Mouse (Mus musculus): ENCODE data around the gene Dlg1.
A peak's percentile ranks its signal among the peaks of the same experiment; 100 is the strongest.

Dlg1 gene

GRCm38 (mm10) chr16:31803644-31804043 is 140.4 kb downstream of the Dlg1 start:
- Histone ChIP-seq H3K4me3 (replicated peaks; ENCODE audit: low read length) (no peak overlapping the region), H3K9me3 (ENCODE audit: low read length) (no peaks in the 10 kb centered on the region), H3K27me3 (ENCODE audit: insufficient read depth, low read length) (no peaks in the 10 kb centered on the region), H3K36me3 (ENCODE audit: insufficient read depth, low read length) (peaks cover 49% of the 10 kb centered on the region), H3K4me1 (replicated peaks; ENCODE audit: low read depth, low read length) (no peaks in the 10 kb centered on the region)
- TF ChIP-seq POU5F1 (IDR thresholded peaks at IDR 0.05; ENCODE audit: borderline replicate concordance, low read length) (no peak), NANOG (IDR thresholded peaks at IDR 0.05; ENCODE audit: borderline replicate concordance, low read length) (no peak), CTCF (conservative IDR thresholded peaks at IDR 0.05; ENCODE audit: low read length) (no peak)

GRCm38 (mm10) chr16:31826049-31826448 is 162.8 kb downstream of the Dlg1 start:
- Histone ChIP-seq H3K36me3 (ENCODE audit: insufficient read depth, low read length) (peaks cover 15% of the 10 kb centered on the region), H3K4me1 (replicated peaks; ENCODE audit: low read depth, low read length) (peaks cover 19% of the 10 kb centered on the region), H3K9me3 (ENCODE audit: low read length) (no peaks in the 10 kb centered on the region), H3K27me3 (ENCODE audit: insufficient read depth, low read length) (no peaks in the 10 kb centered on the region), H3K4me3 (replicated peaks; ENCODE audit: low read length) (no peak overlapping the region)
- TF ChIP-seq POU5F1 (IDR thresholded peaks at IDR 0.05; ENCODE audit: borderline replicate concordance, low read length): no peak
- TF ChIP-seq NANOG (IDR thresholded peaks at IDR 0.05; ENCODE audit: borderline replicate concordance, low read length): peak; percentile 15; the same call in 1 of the 2 replicates
- TF ChIP-seq CTCF (conservative IDR thresholded peaks at IDR 0.05; ENCODE audit: low read length): no peak

- Histone ChIP-seq H3K4me1 (replicated peaks; ENCODE audit: low read depth, low read length) (peaks cover 13% of the 10 kb centered on the region), H3K27me3 (ENCODE audit: insufficient read depth, low read length) (no peaks in the 10 kb centered on the region), H3K36me3 (ENCODE audit: insufficient read depth, low read length) (peaks cover 21% of the 10 kb centered on the region), H3K4me3 (replicated peaks; ENCODE audit: low read length) (no peak overlapping the region), H3K9me3 (ENCODE audit: low read length) (no peaks in the 10 kb centered on the region)
- no peak for TF ChIP-seq POU5F1 (IDR thresholded peaks at IDR 0.05; ENCODE audit: borderline replicate concordance, low read length)
- TF ChIP-seq NANOG (IDR thresholded peaks at IDR 0.05; ENCODE audit: borderline replicate concordance, low read length): no peak
- no peak for TF ChIP-seq CTCF (conservative IDR thresholded peaks at IDR 0.05; ENCODE audit: low read length)
Measured at GRCm38 (mm10) chr16:31830726-31831125, 167.5 kb downstream of the Dlg1 start.

- no peaks in the 10 kb centered on the region for H3K9me3 ChIP-seq (ENCODE audit: low read length)
- TF ChIP-seq POU5F1 (IDR thresholded peaks at IDR 0.05; ENCODE audit: borderline replicate concordance, low read length): no peak
- no peak for TF ChIP-seq NANOG (IDR thresholded peaks at IDR 0.05; ENCODE audit: borderline replicate concordance, low read length)
- no peak for TF ChIP-seq CTCF (conservative IDR thresholded peaks at IDR 0.05; ENCODE audit: low read length)
Measured at GRCm38 (mm10) chr16:31832630-31833422, 169.6 kb downstream of the Dlg1 start.

GRCm38 (mm10) chr16:31834011-31834584 is 170.9 kb downstream of the Dlg1 start:
- Histone ChIP-seq H3K27me3 (ENCODE audit: insufficient read depth, low read length) (no peaks in the 10 kb centered on the region), H3K4me3 (replicated peaks; ENCODE audit: low read length) (no peak overlapping the region), H3K4me1 (replicated peaks; ENCODE audit: low read depth, low read length) (peaks cover 3% of the 10 kb centered on the region; the same call in 1 of the 2 replicates), H3K9me3 (ENCODE audit: low read length) (no peaks in the 10 kb centered on the region), H3K36me3 (ENCODE audit: insufficient read depth, low read length) (peaks cover 39% of the 10 kb centered on the region)
- no peak for TF ChIP-seq CTCF (conservative IDR thresholded peaks at IDR 0.05; ENCODE audit: low read length)
- no peak for TF ChIP-seq NANOG (IDR thresholded peaks at IDR 0.05; ENCODE audit: borderline replicate concordance, low read length)
- TF ChIP-seq POU5F1 (IDR thresholded peaks at IDR 0.05; ENCODE audit: borderline replicate concordance, low read length): no peak

More at GRCm38 (mm10) chr16:31832630-31833422, 169.6 kb downstream of the Dlg1 start:
- H3K36me3 ChIP-seq (ENCODE audit: insufficient read depth, low read length): peaks cover 27% of the 10 kb centered on the region
- H3K27me3 ChIP-seq (ENCODE audit: insufficient read depth, low read length): no peaks in the 10 kb centered on the region
- H3K4me1 ChIP-seq (replicated peaks; ENCODE audit: low read depth, low read length): peaks cover 3% of the 10 kb centered on the region; the same call in 1 of the 2 replicates
- H3K4me3 ChIP-seq (replicated peaks; ENCODE audit: low read length): no peak overlapping the region

- H3K9me3 ChIP-seq (ENCODE audit: low read length): no peaks in the 10 kb centered on the region
- H3K4me1 ChIP-seq (replicated peaks; ENCODE audit: low read depth, low read length): no peaks in the 10 kb centered on the region
- TF ChIP-seq POU5F1 (IDR thresholded peaks at IDR 0.05; ENCODE audit: borderline replicate concordance, low read length) (no peak), CTCF (conservative IDR thresholded peaks at IDR 0.05; ENCODE audit: low read length) (no peak), NANOG (IDR thresholded peaks at IDR 0.05; ENCODE audit: borderline replicate concordance, low read length) (no peak)
- peaks cover 33% of the 10 kb centered on the region for H3K36me3 ChIP-seq (ENCODE audit: insufficient read depth, low read length)
- H3K4me3 ChIP-seq (replicated peaks; ENCODE audit: low read length): no peak overlapping the region
- H3K27me3 ChIP-seq (ENCODE audit: insufficient read depth, low read length): no peaks in the 10 kb centered on the region
Measured at GRCm38 (mm10) chr16:31834662-31835318, 171.5 kb downstream of the Dlg1 start.

- no peak for TF ChIP-seq CTCF (conservative IDR thresholded peaks at IDR 0.05; ENCODE audit: low read length)
- TF ChIP-seq NANOG (IDR thresholded peaks at IDR 0.05; ENCODE audit: borderline replicate concordance, low read length): no peak
- no peak for TF ChIP-seq POU5F1 (IDR thresholded peaks at IDR 0.05; ENCODE audit: borderline replicate concordance, low read length)
- peaks cover 29% of the 10 kb centered on the region for H3K36me3 ChIP-seq (ENCODE audit: insufficient read depth, low read length)
- H3K4me3 ChIP-seq (replicated peaks; ENCODE audit: low read length): no peak overlapping the region
- H3K4me1 ChIP-seq (replicated peaks; ENCODE audit: low read depth, low read length): no peaks in the 10 kb centered on the region
- no peaks in the 10 kb centered on the region for H3K9me3 ChIP-seq (ENCODE audit: low read length)
- no peaks in the 10 kb centered on the region for H3K27me3 ChIP-seq (ENCODE audit: insufficient read depth, low read length)
Measured at GRCm38 (mm10) chr16:31837362-31837761, 174.1 kb downstream of the Dlg1 start.

- Histone ChIP-seq H3K4me1 (replicated peaks; ENCODE audit: low read depth, low read length) (no peaks in the 10 kb centered on the region), H3K9me3 (ENCODE audit: low read length) (no peaks in the 10 kb centered on the region), H3K36me3 (ENCODE audit: insufficient read depth, low read length) (peaks cover 14% of the 10 kb centered on the region), H3K4me3 (replicated peaks; ENCODE audit: low read length) (no peak overlapping the region), H3K27me3 (ENCODE audit: insufficient read depth, low read length) (no peaks in the 10 kb centered on the region)
- no peak for TF ChIP-seq CTCF (conservative IDR thresholded peaks at IDR 0.05; ENCODE audit: low read length)
- TF ChIP-seq POU5F1 (IDR thresholded peaks at IDR 0.05; ENCODE audit: borderline replicate concordance, low read length): no peak
- TF ChIP-seq NANOG (IDR thresholded peaks at IDR 0.05; ENCODE audit: borderline replicate concordance, low read length): no peak
Measured at GRCm38 (mm10) chr16:31844246-31844645, 181.0 kb downstream of the Dlg1 start.

Data from E14TG2a.4 (cell line).